Mouse (Mus musculus): ENCODE measurements around the gene Taf3. TPM values are rescaled to one million over a fixed set of nuclear protein-coding genes. Genes with fewer than 3 reads are reported as not detected.

Gene Taf3
- total RNA-seq, 1 experiment from 2014 or later, result 12.7 TPM

- no peak for ATAC-seq (replicated peaks in 1 of 2; ENCODE audit: insufficient read depth in 1 of 2, low FRiP score in 2 of 2, low TSS enrichment in 1 of 2, low read depth in 1 of 2, poor library complexity in 2 of 2, severe bottlenecking in 2 of 2)
Observed at GRCm38 (mm10) chr2:9918691-9919471, 129.5 kb downstream of the Taf3 start.

- ATAC-seq (replicated peaks in 1 of 2; ENCODE audit: insufficient read depth in 1 of 2, low FRiP score in 2 of 2, low TSS enrichment in 1 of 2, low read depth in 1 of 2, poor library complexity in 2 of 2, severe bottlenecking in 2 of 2), result no peak
Observed at GRCm38 (mm10) chr2:9917602-9918001, 130.8 kb downstream of the Taf3 start.

GRCm38 (mm10) chr2:9905995-9906394, 142.4 kb downstream of the Taf3 start:
- ATAC-seq (replicated peaks in 1 of 2; ENCODE audit: insufficient read depth in 1 of 2, low FRiP score in 2 of 2, low TSS enrichment in 1 of 2, low read depth in 1 of 2, poor library complexity in 2 of 2, severe bottlenecking in 2 of 2), result peak; percentile 35 to 44; a peak in 2 of 4 replicates

GRCm38 (mm10) chr2:9903854-9904560, 144.4 kb downstream of the Taf3 start:
- no peak for ATAC-seq (replicated peaks in 1 of 2; ENCODE audit: insufficient read depth in 1 of 2, low FRiP score in 2 of 2, low TSS enrichment in 1 of 2, low read depth in 1 of 2, poor library complexity in 2 of 2, severe bottlenecking in 2 of 2)

GRCm38 (mm10) chr2:9897846-9898245, 150.6 kb downstream of the Taf3 start:
- no peak for ATAC-seq (replicated peaks in 1 of 2; ENCODE audit: insufficient read depth in 1 of 2, low FRiP score in 2 of 2, low TSS enrichment in 1 of 2, low read depth in 1 of 2, poor library complexity in 2 of 2, severe bottlenecking in 2 of 2)

GRCm38 (mm10) chr2:9896097-9896770, 152.2 kb downstream of the Taf3 start:
- no peak for ATAC-seq (replicated peaks in 1 of 2; ENCODE audit: insufficient read depth in 1 of 2, low FRiP score in 2 of 2, low TSS enrichment in 1 of 2, low read depth in 1 of 2, poor library complexity in 2 of 2, severe bottlenecking in 2 of 2)

GRCm38 (mm10) chr2:9894836-9895593, 153.4 kb downstream of the Taf3 start:
- ATAC-seq (replicated peaks in 1 of 2; ENCODE audit: insufficient read depth in 1 of 2, low FRiP score in 2 of 2, low TSS enrichment in 1 of 2, low read depth in 1 of 2, poor library complexity in 2 of 2, severe bottlenecking in 2 of 2), result no peak

- no peak for ATAC-seq (replicated peaks in 1 of 2; ENCODE audit: insufficient read depth in 1 of 2, low FRiP score in 2 of 2, low TSS enrichment in 1 of 2, low read depth in 1 of 2, poor library complexity in 2 of 2, severe bottlenecking in 2 of 2)
Observed at GRCm38 (mm10) chr2:9893272-9893953, 155.0 kb downstream of the Taf3 start.

- no peak for ATAC-seq (replicated peaks in 1 of 2; ENCODE audit: insufficient read depth in 1 of 2, low FRiP score in 2 of 2, low TSS enrichment in 1 of 2, low read depth in 1 of 2, poor library complexity in 2 of 2, severe bottlenecking in 2 of 2)
Observed at GRCm38 (mm10) chr2:9892541-9892940, 155.9 kb downstream of the Taf3 start.

- ATAC-seq (replicated peaks in 1 of 2; ENCODE audit: insufficient read depth in 1 of 2, low FRiP score in 2 of 2, low TSS enrichment in 1 of 2, low read depth in 1 of 2, poor library complexity in 2 of 2, severe bottlenecking in 2 of 2), result no peak
Observed at GRCm38 (mm10) chr2:9890906-9891305, 157.5 kb downstream of the Taf3 start.

- no peak for ATAC-seq (replicated peaks in 1 of 2; ENCODE audit: insufficient read depth in 1 of 2, low FRiP score in 2 of 2, low TSS enrichment in 1 of 2, low read depth in 1 of 2, poor library complexity in 2 of 2, severe bottlenecking in 2 of 2)
Observed at GRCm38 (mm10) chr2:9890251-9890650, 158.1 kb downstream of the Taf3 start.

GRCm38 (mm10) chr2:9889651-9890183, 158.7 kb downstream of the Taf3 start, which contains the start of gene Gata3:
Gene Gata3 (minus strand): TSS chr2:9890034.
- 0 out of 4 replicates have a peak, but pooled peaks of 1 of the 2 experiments have one; percentile 1 for ATAC-seq (replicated peaks in 1 of 2; ENCODE audit: insufficient read depth in 1 of 2, low FRiP score in 2 of 2, low TSS enrichment in 1 of 2, low read depth in 1 of 2, poor library complexity in 2 of 2, severe bottlenecking in 2 of 2)

GRCm38 (mm10) chr2:9888913-9889650, 159.3 kb downstream of the Taf3 start, which contains the start of gene 9230102O04Rik:
Gene 9230102O04Rik (minus strand): TSS chr2:9889540.
- peak; percentile 80 for ATAC-seq (replicated peaks in 1 of 2; ENCODE audit: insufficient read depth in 1 of 2, low FRiP score in 2 of 2, low TSS enrichment in 1 of 2, low read depth in 1 of 2, poor library complexity in 2 of 2, severe bottlenecking in 2 of 2)

- no peak for ATAC-seq (replicated peaks in 1 of 2; ENCODE audit: insufficient read depth in 1 of 2, low FRiP score in 2 of 2, low TSS enrichment in 1 of 2, low read depth in 1 of 2, poor library complexity in 2 of 2, severe bottlenecking in 2 of 2)
Observed at GRCm38 (mm10) chr2:9887636-9888035, 160.8 kb downstream of the Taf3 start.

- no peak for ATAC-seq (replicated peaks in 1 of 2; ENCODE audit: insufficient read depth in 1 of 2, low FRiP score in 2 of 2, low TSS enrichment in 1 of 2, low read depth in 1 of 2, poor library complexity in 2 of 2, severe bottlenecking in 2 of 2)
Observed at GRCm38 (mm10) chr2:9886921-9887610, 161.3 kb downstream of the Taf3 start.
